18 mouse cellular contexts compared by ENCODE assay signal in the genomic region with DNA sequence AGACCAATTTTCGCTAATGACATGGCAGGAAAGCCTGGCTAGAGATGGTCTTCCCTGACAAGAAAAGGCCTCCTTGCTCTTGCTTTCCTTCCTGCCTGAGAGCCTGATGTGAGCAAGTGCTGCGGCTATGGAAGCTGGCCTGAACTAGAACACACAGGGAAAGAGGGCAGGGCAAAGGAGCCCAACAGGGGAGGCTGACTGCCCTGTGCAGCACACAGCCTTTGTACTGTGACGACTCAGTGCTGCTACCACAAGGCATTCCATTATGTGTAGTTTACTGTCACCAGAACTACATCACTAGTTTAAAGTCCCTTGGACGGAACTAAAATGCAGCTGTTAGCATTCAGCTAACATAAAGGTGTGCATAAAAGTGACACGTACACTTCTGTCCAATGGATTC. TPM values are rescaled to one million over a fixed set of nuclear protein-coding genes. Genes with fewer than 3 reads are reported as not detected.
A peak's percentile ranks its signal among the peaks of the same experiment; 100 is the strongest.
DNase-seq lines count a peak whose midpoint lies in the region; ATAC-seq lines count a peak whose summit lies in the region.
"Had no signal": no experiment of that assay in that cellular context is flagged by ENCODE, and none has a peak within 500 bp of the region (broad histone marks: within the 10 kb centered on the region; RNA-seq: fewer than 3 reads in every experiment).

No protein-coding gene starts in this region.

- no peaks in the 10 kb centered on the region for H3K4me1 ChIP-seq in intestine, embryonic 14.5 days (replicated peaks; ENCODE audit: control insufficient read depth, insufficient read depth, low read length)
- no peaks in the 10 kb centered on the region for H3K4me1 ChIP-seq in intestine, embryonic 15.5 days (replicated peaks)
- H3K4me1 ChIP-seq: embryonic facial prominence, embryonic 13.5 days; forebrain, embryonic 15.5 days; limb, embryonic 15.5 days; stomach, embryonic 15.5 days had no signal

- no peak overlapping the region for H3K9ac ChIP-seq in intestine, embryonic 14.5 days (ENCODE audit: low read length)
- H3K9ac ChIP-seq in intestine, embryonic 15.5 days = no peak overlapping the region
- H3K9ac ChIP-seq: embryonic facial prominence, embryonic 13.5 days; forebrain, embryonic 15.5 days; hindbrain, embryonic 14.5 days; limb, embryonic 15.5 days; liver, embryonic 15.5 days; midbrain, embryonic 13.5 days; stomach, embryonic 15.5 days had no signal

- ATAC-seq in intestine, embryonic 14.5 days (replicated peaks; ENCODE audit: low FRiP score, low TSS enrichment, low read depth) = 0 out of 2 replicates have a peak, but pooled peaks have one; percentile 27
- peak; percentile 71 for ATAC-seq in intestine, embryonic 15.5 days
- no peak for ATAC-seq in erythroid progenitor cell, adult 5-6 weeks (replicated peaks; ENCODE audit: low FRiP score, poor library complexity, severe bottlenecking)
- ATAC-seq: forebrain, embryonic 15.5 days; midbrain, embryonic 13.5 days had no signal

- H3K36me3 ChIP-seq in intestine, embryonic 14.5 days (ENCODE audit: control insufficient read depth, insufficient read depth, low read length) = peaks cover 84% of the 10 kb centered on the region
- peaks cover 24% of the 10 kb centered on the region for H3K36me3 ChIP-seq in intestine, embryonic 15.5 days

- DNase-seq in kidney, adult 11 months = peak; percentile 25
- no peak for DNase-seq in kidney, adult 18-20 months
- DNase-seq in intestine, embryonic 14.5 days (ENCODE audit: low spot score) = no peak
- peak; percentile 25 for DNase-seq in kidney, postnatal 10 days
- DNase-seq in spleen, postnatal 10 days (ENCODE audit: low spot score in 2 of 2) = no peak
- DNase-seq: cerebellum, postnatal 10 days; gastrocnemius, postnatal 36 days; right cerebral cortex, postnatal 25 days had no signal

- no peak overlapping the region for H3K4me2 ChIP-seq in intestine, embryonic 14.5 days (ENCODE audit: low read length)
- H3K4me2 ChIP-seq in intestine, embryonic 15.5 days (replicated peaks) = no peak overlapping the region
- H3K4me2 ChIP-seq: embryonic facial prominence, embryonic 13.5 days; forebrain, embryonic 15.5 days; hindbrain, embryonic 14.5 days; limb, embryonic 15.5 days; liver, embryonic 15.5 days; midbrain, embryonic 13.5 days; stomach, embryonic 15.5 days had no signal

- H3K27me3 ChIP-seq in intestine, embryonic 14.5 days (replicated peaks; ENCODE audit: control insufficient read depth, insufficient read depth, low read length) = no peaks in the 10 kb centered on the region
- H3K27me3 ChIP-seq in intestine, embryonic 15.5 days (replicated peaks) = no peaks in the 10 kb centered on the region
- H3K27me3 ChIP-seq: embryonic facial prominence, embryonic 13.5 days; forebrain, embryonic 15.5 days; limb, embryonic 15.5 days; liver, embryonic 15.5 days; midbrain, embryonic 13.5 days; stomach, embryonic 15.5 days had no signal

- H3K4me3 ChIP-seq in intestine, embryonic 14.5 days (ENCODE audit: low read depth, low read length) = no peak overlapping the region
- no peak overlapping the region for H3K4me3 ChIP-seq in intestine, embryonic 15.5 days (replicated peaks)
- H3K4me3 ChIP-seq: embryonic facial prominence, embryonic 13.5 days; forebrain, embryonic 15.5 days; limb, embryonic 15.5 days; liver, embryonic 15.5 days; midbrain, embryonic 13.5 days; stomach, embryonic 15.5 days had no signal

- H3K27ac ChIP-seq in intestine, embryonic 14.5 days (ENCODE audit: low read depth) = no peak overlapping the region
- H3K27ac ChIP-seq in intestine, embryonic 15.5 days = no peak overlapping the region
- H3K27ac ChIP-seq: embryonic facial prominence, embryonic 13.5 days; forebrain, embryonic 15.5 days; hindbrain, embryonic 14.5 days; limb, embryonic 15.5 days; liver, embryonic 15.5 days; macrophage; midbrain, embryonic 13.5 days; stomach, embryonic 15.5 days had no signal

- whole genome bisulfite sequencing in intestine, embryonic 14.5 days = 74% methylated on average over 5 of the region's 5 CpGs
- WGBS in intestine, embryonic 15.5 days = 67% methylated on average over 5 of the region's 5 CpGs

- no peaks in the 10 kb centered on the region for H3K9me3 ChIP-seq in intestine, embryonic 14.5 days (ENCODE audit: control insufficient read depth, low read length)
- no peaks in the 10 kb centered on the region for H3K9me3 ChIP-seq in intestine, embryonic 15.5 days
- H3K9me3 ChIP-seq: embryonic facial prominence, embryonic 13.5 days; forebrain, embryonic 15.5 days; limb, embryonic 15.5 days; liver, embryonic 15.5 days; midbrain, embryonic 13.5 days; stomach, embryonic 15.5 days had no signal

RNA-seq across cellular contexts. Expression of gene Pum3, which starts 32.4 kb away (rescaled TPM):
- polyA plus RNA-seq in intestine, embryonic 14.5 days (2014; fragmentation: Nextera tagmentation; extraction: Ambion mirVana) = 74.5 and 78.9 TPM in 2 replicates
- polyA plus RNA-seq in intestine, embryonic 15.5 days (2015; fragmentation: Nextera tagmentation; extraction: Ambion mirVana) = 64.1 and 81.4 TPM in 2 replicates
- total RNA-seq in erythroid progenitor cell, adult 5-6 weeks (2015; ENCODE audit: low replicate concordance) = 31.9 and 42.9 TPM in 2 replicates
- total RNA-seq in erythroid progenitor cell, adult 5-6 weeks (2017; ENCODE audit: low replicate concordance) = 23.4 and 57.8 TPM in 2 replicates

Comparison
In these comparisons a context has a peak if more than half of its experiments do, and no peak if none do; other contexts are left out.
1. DNase-seq: peak in kidney, adult 11 months (single experiment) and kidney, postnatal 10 days (single experiment); none in kidney, adult 18-20 months (single experiment), intestine, embryonic 14.5 days (single experiment) and spleen, postnatal 10 days (0 of 2).